Mouse (Mus musculus) hindbrain, embryonic 11.5 days (tissue): ENCODE results near the gene Adap1. TPM values are rescaled to one million over a fixed set of nuclear protein-coding genes. Genes with fewer than 3 reads are reported as not detected.

Source experiments
- ATAC-seq: fragments of 200-750 bp; cut with Nextera tagmentation; 2 replicates; pipeline ENCODE4 v1.8.0; 2017; ENCODE audit warnings: mild to moderate bottlenecking, moderate TSS enrichment, moderate library complexity; ENCODE audit not compliant: low FRiP score
- DNase-seq: peaks from one replicate; pipeline ENCODE4 v3.0.0-alpha.2; 2015; ENCODE audit warnings: low spot score
- H3K27ac ChIP-seq: fragments of 300-500 bp; sonication (generic); 2 replicates; pipeline ENCODE4 v1.5.1; 2014; ENCODE audit warnings: mild to moderate bottlenecking, low read depth, low read length
- H3K27me3 ChIP-seq: fragments of 300-500 bp; sonication (generic); 2 replicates; pipeline ENCODE4 v1.6.1; 2014; ENCODE audit warnings: mild to moderate bottlenecking, low read length, moderate library complexity, mixed read lengths; ENCODE audit not compliant: control insufficient read depth, insufficient read depth
- H3K36me3 ChIP-seq: fragments of 300-500 bp; sonication (generic); 2 replicates; pipeline ENCODE4 v1.6.1; 2014; ENCODE audit warnings: mild to moderate bottlenecking, low read length, moderate library complexity, mixed read lengths; ENCODE audit not compliant: control insufficient read depth, insufficient read depth
- H3K4me1 ChIP-seq: fragments of 300-500 bp; sonication (generic); replicated peaks from 2 replicates; pipeline ENCODE4 v1.6.1; 2014; ENCODE audit warnings: low read length, mixed read lengths; ENCODE audit not compliant: control insufficient read depth, insufficient read depth
- H3K4me2 ChIP-seq: fragments of 300-500 bp; sonication (generic); replicated peaks from 2 replicates; pipeline ENCODE4 v1.6.1; 2014; ENCODE audit warnings: mild to moderate bottlenecking, low read depth, low read length
- H3K4me3 ChIP-seq: fragments of 300-500 bp; sonication (generic); 2 replicates; pipeline ENCODE4 v1.5.1; 2014; ENCODE audit warnings: low read depth, low read length
- H3K9ac ChIP-seq: fragments of 300-500 bp; sonication (generic); 2 replicates; pipeline ENCODE4 v1.6.1; 2014; ENCODE audit warnings: low read depth, low read length
- H3K9me3 ChIP-seq: fragments of 300-500 bp; sonication (generic); 2 replicates; pipeline ENCODE4 v1.6.1; 2016; ENCODE audit warnings: low read length; ENCODE audit not compliant: control insufficient read depth
- WGBS: fragments of 180-500 bp; shearing (Covaris S2); extraction: QIAGEN DNeasy Blood & Tissue Kit; methylation state at CpG from one replicate; pipeline ENCODE4 v1.1.7; 2014; 5-methylcytosine and 5-hydroxymethylcytosine counted together
- polyA plus RNA-seq: library from polyadenylated mRNA; unstranded; fragments of >200 nt; fragmentation: Nextera tagmentation; extraction: Ambion mirVana; gene quantifications from 2 replicates; pipeline ENCODE4 v1.2.1, GENCODE M21; 2014

Gene Adap1
- polyA plus RNA-seq, 1 experiment from 2014 or later: 2.1 TPM

DNA sequence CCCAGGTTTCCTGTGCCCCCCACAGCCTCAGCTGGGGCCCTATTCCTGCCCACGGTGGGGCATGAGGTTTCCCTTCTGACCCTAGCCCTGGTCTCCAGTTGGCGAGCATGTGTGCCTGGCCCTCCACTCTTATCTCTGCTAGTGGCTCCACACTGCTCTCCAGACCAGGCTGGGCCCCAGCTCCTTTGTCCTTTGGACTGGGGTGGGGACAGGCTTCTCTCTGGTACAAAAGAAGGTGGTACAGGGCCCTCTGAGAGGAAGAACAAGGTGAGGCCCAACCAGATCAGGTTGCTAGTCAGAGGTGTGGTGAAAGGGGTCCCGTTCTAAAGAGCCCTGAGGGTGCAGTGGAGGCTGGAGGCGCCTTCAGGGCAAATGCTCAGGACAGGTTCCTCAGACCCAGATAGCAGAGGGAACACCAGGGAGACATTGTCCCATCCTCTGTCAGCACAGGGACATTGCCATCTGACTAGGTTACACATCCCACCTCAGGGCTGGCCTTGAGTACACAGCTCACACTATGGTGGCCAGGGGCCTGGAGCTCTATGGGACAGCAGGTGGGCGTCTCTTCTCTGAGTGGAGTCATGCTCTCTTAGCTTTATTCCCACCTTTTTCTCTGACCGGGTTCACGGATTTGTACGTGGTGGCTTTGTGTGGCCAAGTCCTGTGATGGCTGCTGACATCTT is 7.3 kb upstream of the Adap1 start:
- no peak overlapping the region for H3K9ac ChIP-seq
- DNase-seq: no peak
- H3K4me1 ChIP-seq: no peaks in the 10 kb centered on the region
- WGBS: 82% methylated on average over 8 of the region's 8 CpGs
- no peak overlapping the region for H3K27ac ChIP-seq
- H3K4me2 ChIP-seq: no peak overlapping the region
- no peak overlapping the region for H3K4me3 ChIP-seq
- ATAC-seq: no peak
- H3K36me3 ChIP-seq: peaks cover 5% of the 10 kb centered on the region; the same call in 1 of the 2 replicates
- H3K27me3 ChIP-seq: no peaks in the 10 kb centered on the region
- no peaks in the 10 kb centered on the region for H3K9me3 ChIP-seq

DNA sequence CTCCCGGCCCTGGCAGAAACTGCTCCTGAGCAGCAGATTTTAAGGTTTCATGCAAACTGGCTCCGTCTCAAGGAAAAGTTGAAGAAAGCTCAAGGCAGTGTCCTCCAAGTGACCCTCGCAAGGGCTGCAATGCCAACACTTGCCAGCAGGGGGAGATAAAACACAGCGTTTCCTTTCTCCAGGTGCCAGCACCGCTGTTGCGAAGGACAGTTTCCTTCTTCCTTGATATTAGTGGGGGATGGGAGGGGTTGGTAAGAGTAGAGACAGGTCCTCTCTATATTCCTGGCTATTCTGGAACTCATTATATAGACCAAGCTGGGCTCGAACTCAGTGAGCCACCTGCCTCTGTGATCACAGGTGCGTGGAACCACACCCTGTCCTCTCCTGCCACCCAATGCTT is 6.3 kb upstream of the Adap1 start:
- Histone ChIP-seq H3K4me2 (no peak overlapping the region), H3K27ac (no peak overlapping the region), H3K27me3 (no peaks in the 10 kb centered on the region), H3K4me1 (no peaks in the 10 kb centered on the region), H3K36me3 (peaks cover 4% of the 10 kb centered on the region; the same call in 1 of the 2 replicates), H3K4me3 (no peak overlapping the region), H3K9ac (no peak overlapping the region), H3K9me3 (no peaks in the 10 kb centered on the region)
- ATAC-seq (peak; percentile 31), DNase-seq (peak; percentile 90)
- WGBS: 22% methylated on average over 8 of the region's 8 CpGs

DNA sequence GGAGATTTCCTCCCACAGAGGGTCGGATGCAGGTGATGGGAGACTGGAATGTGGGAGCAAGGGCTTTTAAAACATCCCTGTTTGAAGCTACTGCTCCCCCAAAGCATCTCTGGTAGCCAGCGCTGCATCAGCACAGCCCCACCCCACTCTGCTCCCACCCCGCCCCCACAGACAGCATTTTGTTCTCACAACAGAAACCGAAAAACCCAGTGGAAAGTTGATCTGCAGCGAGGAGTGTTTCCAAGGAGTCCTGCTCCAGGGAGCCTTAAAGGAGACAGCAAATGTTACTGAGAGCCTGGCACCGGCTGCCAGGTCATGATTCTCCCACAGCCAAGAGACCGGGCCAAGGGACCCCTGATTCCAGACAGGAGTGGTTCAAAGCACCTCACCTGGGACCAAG is 5.3 kb upstream of the Adap1 start:
- DNase-seq: no peak
- ATAC-seq: no peak
- H3K9ac ChIP-seq: no peak overlapping the region
- H3K36me3 ChIP-seq: no peaks in the 10 kb centered on the region
- H3K4me2 ChIP-seq: no peak overlapping the region
- no peak overlapping the region for H3K4me3 ChIP-seq
- 76% methylated on average over 7 of the region's 7 CpGs for WGBS
- H3K4me1 ChIP-seq: no peaks in the 10 kb centered on the region
- peaks cover 4% of the 10 kb centered on the region for H3K27me3 ChIP-seq
- no peak overlapping the region for H3K27ac ChIP-seq
- no peaks in the 10 kb centered on the region for H3K9me3 ChIP-seq

DNA sequence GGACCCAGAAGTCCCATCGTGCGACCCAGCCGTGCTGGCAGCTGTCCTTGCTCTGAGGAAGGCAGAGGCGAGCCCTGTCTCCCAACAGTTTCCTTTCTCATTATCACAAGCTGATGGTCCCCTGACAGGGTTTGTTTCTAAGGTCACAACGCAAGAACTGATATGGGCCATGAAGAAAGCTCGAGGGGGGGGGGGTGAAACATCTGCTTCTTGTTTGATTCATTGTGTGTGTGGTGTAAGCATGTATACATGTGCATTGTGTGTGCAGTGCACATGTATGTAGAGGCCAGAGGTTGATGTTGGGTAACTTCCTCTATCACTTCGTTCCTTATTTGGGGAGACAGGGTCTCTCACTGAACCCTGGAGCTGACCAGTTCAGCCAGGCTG is 2.2 kb upstream of the Adap1 start:
- WGBS: 67% methylated on average over 7 of the region's 7 CpGs
- Histone ChIP-seq H3K9me3 (no peaks in the 10 kb centered on the region), H3K9ac (no peak overlapping the region), H3K36me3 (no peaks in the 10 kb centered on the region), H3K4me2 (no peak overlapping the region), H3K27ac (no peak overlapping the region), H3K4me1 (0 out of 2 replicates have a peak, but pooled peaks cover 5% of the 10 kb centered on the region), H3K27me3 (peaks cover 27% of the 10 kb centered on the region), H3K4me3 (no peak overlapping the region)
- no peak for DNase-seq
- no peak for ATAC-seq

DNA sequence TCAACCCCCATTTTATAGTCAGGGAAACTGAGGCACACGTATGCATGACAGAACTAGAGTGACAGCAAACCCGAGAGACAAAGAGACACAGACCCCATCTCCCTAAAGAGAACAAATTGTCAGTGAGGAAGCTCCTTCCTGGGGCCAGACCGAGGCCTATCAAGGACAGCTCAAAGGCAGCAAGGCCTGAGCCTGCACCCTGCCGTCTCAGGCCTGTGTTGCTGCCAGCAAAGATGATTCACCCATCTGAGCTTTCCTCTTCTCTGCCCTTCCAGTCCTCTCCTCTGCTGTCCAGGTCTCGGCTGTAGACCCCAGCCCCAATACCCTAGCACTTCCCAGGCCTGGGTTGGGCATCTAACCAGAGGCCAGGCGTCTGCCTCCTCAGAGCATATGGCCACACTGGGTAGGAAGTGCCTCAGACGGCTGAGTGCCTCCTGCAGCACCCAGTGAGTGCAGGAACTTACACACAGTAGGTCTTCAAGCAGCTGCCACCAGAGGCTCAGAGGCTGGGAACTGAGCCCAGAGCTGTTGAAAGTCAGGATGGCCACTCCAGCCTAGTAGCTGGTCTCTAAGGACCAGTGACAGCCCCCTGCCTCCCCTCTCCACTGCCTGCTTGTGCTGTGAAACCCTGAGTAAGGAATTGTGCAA is 1.7 kb upstream of the Adap1 start:
- 68% methylated on average over 7 of the region's 7 CpGs for WGBS
- Histone ChIP-seq H3K9ac (no peak overlapping the region), H3K4me2 (no peak overlapping the region), H3K4me1 (0 out of 2 replicates have a peak, but pooled peaks cover 5% of the 10 kb centered on the region), H3K9me3 (no peaks in the 10 kb centered on the region), H3K27ac (no peak overlapping the region), H3K36me3 (no peaks in the 10 kb centered on the region), H3K4me3 (no peak overlapping the region), H3K27me3 (peaks cover 27% of the 10 kb centered on the region)
- DNase-seq: no peak
- no peak for ATAC-seq

DNA sequence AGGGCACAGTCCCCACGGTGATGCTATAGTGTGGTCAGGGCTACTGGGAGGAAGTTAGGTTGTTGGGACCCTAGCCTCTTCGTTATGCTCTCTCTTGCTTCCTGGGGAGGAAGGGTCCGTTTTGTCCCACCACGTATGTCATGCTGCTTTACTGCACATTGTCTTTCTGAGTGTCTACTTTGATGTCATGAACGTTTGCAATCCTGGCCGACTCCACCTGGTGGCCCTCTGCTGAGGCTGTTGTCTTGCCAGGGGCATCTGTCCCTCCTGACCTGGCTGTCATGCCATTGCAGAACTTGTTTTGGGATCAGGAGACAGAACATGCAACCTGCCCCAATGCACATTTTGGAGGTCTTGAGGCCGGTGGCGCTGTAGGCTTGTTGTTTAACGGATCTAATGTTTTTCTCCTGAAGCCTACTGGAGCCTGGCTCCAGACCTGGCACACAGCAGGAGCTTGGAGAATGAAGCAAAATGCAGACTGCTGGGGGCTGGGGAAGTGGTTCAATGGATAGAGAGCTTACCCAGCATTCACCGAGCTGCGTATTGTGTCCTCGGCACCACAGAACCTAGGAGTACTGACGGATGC is 782 bp upstream of the Adap1 start:
- WGBS: 72% methylated on average over 13 of the region's 13 CpGs
- H3K4me1 ChIP-seq: 0 out of 2 replicates have a peak, but pooled peaks cover 5% of the 10 kb centered on the region
- H3K36me3 ChIP-seq: no peaks in the 10 kb centered on the region
- H3K27me3 ChIP-seq: peaks cover 27% of the 10 kb centered on the region
- no peaks in the 10 kb centered on the region for H3K9me3 ChIP-seq
- ATAC-seq (no peak), DNase-seq (no peak)
- H3K9ac ChIP-seq: no peak overlapping the region
- H3K4me2 ChIP-seq: no peak overlapping the region
- H3K4me3 ChIP-seq: no peak overlapping the region
- H3K27ac ChIP-seq: no peak overlapping the region

DNA sequence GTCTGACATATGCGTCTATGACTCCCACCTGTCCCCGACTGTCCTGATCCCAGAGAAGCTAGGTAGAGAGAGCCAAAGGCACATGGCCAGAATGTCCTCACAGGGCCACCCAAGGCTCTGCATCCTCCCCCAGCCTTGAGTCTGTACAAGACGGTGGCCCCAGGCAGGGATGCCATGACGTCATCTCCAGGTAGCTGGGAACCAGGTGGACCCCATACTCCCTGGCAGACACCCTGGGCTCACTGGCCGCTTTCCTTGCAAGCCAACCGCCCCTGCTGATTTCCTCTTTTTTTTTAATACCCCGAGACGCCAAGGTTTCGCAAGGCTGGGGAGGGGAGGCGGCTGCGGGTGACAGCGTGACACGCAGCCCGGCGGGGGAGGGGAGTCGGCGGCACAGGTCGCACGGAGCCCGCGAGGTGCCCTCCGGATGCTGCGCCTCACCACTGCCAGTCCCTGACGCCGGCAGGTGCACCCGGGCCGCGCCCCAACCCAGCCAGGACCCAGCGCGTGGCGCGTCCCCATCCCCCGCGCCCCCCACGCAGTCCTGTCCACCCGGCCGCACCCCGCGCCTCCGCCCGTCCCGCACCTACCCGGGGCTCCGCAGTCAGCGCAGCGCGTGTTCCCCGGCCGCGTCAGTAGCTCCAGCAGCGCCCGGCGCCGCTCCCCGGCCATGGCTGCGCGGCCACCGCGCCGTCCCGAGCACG is 579 bp downstream of the Adap1 start:
- ATAC-seq: peak; percentile 71
- no peak overlapping the region for H3K27ac ChIP-seq

DNA sequence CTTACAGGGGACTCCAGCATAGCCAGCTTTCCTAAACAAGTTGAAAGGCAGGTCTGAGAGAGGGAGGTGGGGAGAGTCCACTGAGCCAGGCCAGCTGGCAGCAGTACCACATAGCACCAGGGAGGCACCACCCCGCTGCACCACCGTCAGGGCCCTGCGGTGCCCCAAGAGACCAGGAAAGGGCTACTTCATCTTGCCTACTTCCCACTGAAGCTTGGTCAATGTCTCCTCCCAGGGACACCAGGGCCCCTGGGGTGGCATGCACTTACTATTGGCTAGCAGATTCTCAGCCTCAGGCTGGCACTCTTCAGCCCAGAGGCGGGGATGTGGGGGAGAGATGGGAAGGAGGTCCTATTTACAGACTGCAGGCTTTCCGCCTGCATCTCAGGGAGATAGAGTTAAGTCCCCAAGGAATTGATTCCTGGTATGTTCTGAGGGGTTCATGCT is 1.4 kb downstream of the Adap1 start:
- Histone ChIP-seq H3K36me3 (no peaks in the 10 kb centered on the region), H3K27ac (no peak overlapping the region), H3K4me1 (0 out of 2 replicates have a peak, but pooled peaks cover 5% of the 10 kb centered on the region), H3K27me3 (peaks cover 27% of the 10 kb centered on the region), H3K4me2 (peak overlapping the region; percentile 98; the same call in 1 of the 2 replicates), H3K9ac (no peak overlapping the region), H3K4me3 (no peak overlapping the region; the same call in 1 of the 2 replicates), H3K9me3 (no peaks in the 10 kb centered on the region)
- 64% methylated on average over 5 of the region's 5 CpGs for WGBS
- ATAC-seq (no peak), DNase-seq (no peak)

More for the DNA sequence above, 579 bp downstream of the Adap1 start:
- 0 out of 2 replicates have a peak, but pooled peaks cover 5% of the 10 kb centered on the region for H3K4me1 ChIP-seq
- H3K4me3 ChIP-seq: peak overlapping the region; percentile 60
- H3K4me2 ChIP-seq: peak overlapping the region; percentile 98
- H3K9ac ChIP-seq: peak overlapping the region; percentile 61
- 3% methylated on average over 37 of the region's 62 CpGs for WGBS
- DNase-seq: peak; percentile 18
- no peaks in the 10 kb centered on the region for H3K36me3 ChIP-seq
- no peaks in the 10 kb centered on the region for H3K9me3 ChIP-seq
- peaks cover 27% of the 10 kb centered on the region for H3K27me3 ChIP-seq
